Comparison of ENCODE assay signal across 9 mouse cellular contexts in genomic region chr7:97296986-97297385, GRCm38 (mm10).
"Had no signal": no experiment of that assay in that cellular context is flagged by ENCODE, and none has a peak within 500 bp of the region (broad histone marks: within the 10 kb centered on the region; RNA-seq: fewer than 3 reads in every experiment).

No protein-coding gene starts in this region.

- ATAC-seq: liver, postnatal 0 days had no signal

- H3K4me3 ChIP-seq: liver, embryonic 13.5 days; liver, embryonic 15.5 days; megakaryocyte, embryonic 14.5 days; midbrain, embryonic 12.5 days; neural tube, embryonic 12.5 days; stomach, embryonic 15.5 days had no signal

- H3K4me2 ChIP-seq: liver, embryonic 13.5 days; liver, embryonic 15.5 days; midbrain, embryonic 12.5 days; neural tube, embryonic 12.5 days; stomach, embryonic 15.5 days had no signal

- H3K36me3 ChIP-seq: midbrain, embryonic 12.5 days had no signal

- H3K27ac ChIP-seq: liver, embryonic 13.5 days; liver, embryonic 15.5 days; macrophage; midbrain, embryonic 12.5 days; neural tube, embryonic 12.5 days; stomach, embryonic 15.5 days; stomach, postnatal 0 days had no signal

- H3K9ac ChIP-seq: liver, embryonic 13.5 days; liver, embryonic 15.5 days; liver, postnatal 0 days; midbrain, embryonic 12.5 days; neural tube, embryonic 12.5 days; stomach, embryonic 15.5 days had no signal

- H3K27me3 ChIP-seq: liver, embryonic 13.5 days; liver, embryonic 15.5 days; megakaryocyte, embryonic 14.5 days; midbrain, embryonic 12.5 days; neural tube, embryonic 12.5 days; stomach, embryonic 15.5 days had no signal

- H3K9me3 ChIP-seq: liver, embryonic 13.5 days; liver, embryonic 15.5 days; megakaryocyte, embryonic 14.5 days; midbrain, embryonic 12.5 days; neural tube, embryonic 12.5 days; stomach, embryonic 15.5 days had no signal

- H3K4me1 ChIP-seq: liver, embryonic 13.5 days; liver, embryonic 15.5 days; midbrain, embryonic 12.5 days; neural tube, embryonic 12.5 days; stomach, embryonic 15.5 days had no signal
